Mouse (Mus musculus) liver, embryonic 16.5 days (tissue): ENCODE measurements at regions not wholly inside any gene's neighbourhood (a gene's known extent, or its start where the extent isn't known, plus 50 kb on each side); places are given as distances from the start of the nearest gene placed in this dataset.

ENCODE experiments used
- ATAC-seq: fragments of 200-750 bp; cut with Nextera tagmentation; 2 replicates; pipeline ENCODE4 v1.8.0; 2017; ENCODE audit warnings: low read depth, mild to moderate bottlenecking, moderate number of reproducible peaks, moderate library complexity
- H3K27ac ChIP-seq: fragments of 300-500 bp; sonication (generic); 2 replicates; pipeline ENCODE4 v1.5.1; 2014; ENCODE audit warnings: mild to moderate bottlenecking, low read length
- H3K27me3 ChIP-seq: fragments of 300-500 bp; sonication (generic); 2 replicates; pipeline ENCODE4 v1.6.1; 2014; ENCODE audit warnings: low read depth, low read length, mixed read lengths; ENCODE audit not compliant: control insufficient read depth, insufficient read depth
- H3K36me3 ChIP-seq: fragments of 300-500 bp; sonication (generic); 2 replicates; pipeline ENCODE4 v1.6.1; 2014; ENCODE audit warnings: mild to moderate bottlenecking; ENCODE audit not compliant: control insufficient read depth, insufficient read depth
- H3K4me1 ChIP-seq: fragments of 300-500 bp; sonication (generic); 2 replicates; pipeline ENCODE4 v1.6.1; 2014; ENCODE audit warnings: low read depth, low read length, mixed read lengths; ENCODE audit not compliant: control insufficient read depth
- H3K4me2 ChIP-seq: fragments of 300-500 bp; sonication (generic); 2 replicates; pipeline ENCODE4 v1.6.1; 2014; ENCODE audit warnings: low read depth, low read length, mixed read lengths
- H3K4me3 ChIP-seq: fragments of 300-500 bp; sonication (generic); 2 replicates; pipeline ENCODE4 v1.5.1; 2014; ENCODE audit warnings: low read depth, mild to moderate bottlenecking, low read length
- H3K9ac ChIP-seq: fragments of 300-500 bp; sonication (generic); 2 replicates; pipeline ENCODE4 v1.6.1; 2014; ENCODE audit warnings: low read depth, low read length
- H3K9me3 ChIP-seq: fragments of 300-500 bp; sonication (generic); replicated peaks from 2 replicates; pipeline ENCODE4 v1.6.1; 2016; ENCODE audit warnings: low read length; ENCODE audit not compliant: control insufficient read depth
- WGBS: fragments of 180-500 bp; shearing (Covaris S2); extraction: QIAGEN DNeasy Blood & Tissue Kit; methylation state at CpG from one replicate; pipeline ENCODE4 v1.1.7; 2014; ENCODE audit not compliant: insufficient replicate concordance; 5-methylcytosine and 5-hydroxymethylcytosine counted together

DNA sequence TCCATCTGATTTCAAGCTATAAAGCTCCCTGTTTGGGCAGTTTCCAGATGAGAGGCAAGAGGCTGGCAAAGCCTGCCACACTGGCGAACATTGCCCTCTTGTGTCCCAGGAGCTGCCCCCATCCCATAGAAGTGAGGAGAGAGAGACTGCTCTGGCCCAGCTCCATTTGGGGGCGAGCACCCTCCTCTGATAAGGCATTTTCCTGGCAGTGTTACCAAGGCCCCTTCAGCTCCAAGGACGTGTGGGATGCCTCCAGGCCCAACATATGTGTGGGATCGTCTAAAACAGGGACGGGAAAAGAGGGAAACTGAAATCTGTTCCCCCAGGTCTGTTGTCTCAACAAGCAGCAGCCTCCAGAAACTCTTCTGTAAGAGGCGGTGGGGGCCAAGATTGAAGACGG lies 88.0 kb upstream of the Csf3r start:
- no peak for ATAC-seq
- H3K36me3 ChIP-seq = no peaks in the 10 kb centered on the region

DNA sequence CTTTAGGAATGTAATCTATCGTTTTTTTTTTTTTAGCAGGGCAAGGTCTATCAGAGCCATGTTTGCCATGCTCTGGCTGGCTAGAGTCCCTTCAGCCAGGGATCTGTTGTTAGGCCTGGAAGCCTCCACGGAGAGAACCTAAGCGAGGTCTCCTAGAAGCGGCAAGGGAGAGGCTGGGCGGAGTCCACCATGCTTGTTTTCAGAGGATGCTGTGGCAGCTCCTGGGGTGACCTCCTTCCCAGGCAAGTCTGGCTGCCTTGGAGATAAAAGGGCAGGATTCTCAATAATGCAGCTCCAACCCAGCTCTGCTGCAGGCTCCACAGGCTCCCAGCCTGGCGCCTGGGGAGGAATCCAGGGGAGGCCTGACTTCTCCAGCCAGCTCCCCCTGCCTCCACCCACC lies 86.2 kb upstream of the Csf3r start:
- Histone ChIP-seq H3K4me1 (no peaks in the 10 kb centered on the region), H3K4me3 (no peak overlapping the region), H3K36me3 (no peaks in the 10 kb centered on the region), H3K27me3 (no peaks in the 10 kb centered on the region), H3K27ac (no peak overlapping the region), H3K9ac (no peak overlapping the region), H3K4me2 (no peak overlapping the region), H3K9me3 (no peaks in the 10 kb centered on the region)
- ATAC-seq = no peak
- WGBS = 39% methylated on average over 6 of the region's 6 CpGs

More for the DNA sequence above, 88.0 kb upstream of the Csf3r start:
- Histone ChIP-seq H3K4me1 (no peaks in the 10 kb centered on the region), H3K4me3 (no peak overlapping the region), H3K27ac (no peak overlapping the region), H3K27me3 (no peaks in the 10 kb centered on the region), H3K4me2 (no peak overlapping the region), H3K9ac (no peak overlapping the region), H3K9me3 (no peaks in the 10 kb centered on the region)
- 50% methylated on average over 7 of the region's 7 CpGs for WGBS

DNA sequence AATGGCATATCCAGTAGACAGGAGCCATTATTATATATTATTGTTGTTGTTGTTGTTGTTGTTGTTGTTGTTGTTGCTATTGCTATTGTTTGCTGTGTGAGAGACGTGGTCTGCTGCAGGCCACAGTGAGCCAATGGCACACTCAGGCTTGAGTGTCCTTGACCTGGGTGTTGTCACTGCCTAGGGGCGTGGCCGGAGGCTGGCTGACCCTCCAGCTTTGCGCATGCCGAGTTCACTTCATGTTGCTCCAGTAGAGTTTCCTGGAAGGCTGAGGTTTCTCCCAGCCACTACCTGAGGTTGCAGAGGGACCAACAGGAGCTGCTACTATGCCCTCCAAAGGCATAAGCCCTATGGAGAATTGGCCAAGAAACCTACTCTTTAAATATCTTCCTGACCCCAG lies 83.1 kb upstream of the Csf3r start:
- Histone ChIP-seq H3K36me3 (no peaks in the 10 kb centered on the region), H3K4me2 (no peak overlapping the region), H3K27me3 (no peaks in the 10 kb centered on the region), H3K4me3 (no peak overlapping the region), H3K9me3 (no peaks in the 10 kb centered on the region), H3K4me1 (no peaks in the 10 kb centered on the region), H3K27ac (no peak overlapping the region), H3K9ac (no peak overlapping the region)
- 41% methylated on average over 5 of the region's 5 CpGs for WGBS
- ATAC-seq = no peak

- Histone ChIP-seq H3K4me2 (no peak overlapping the region), H3K36me3 (no peaks in the 10 kb centered on the region), H3K9ac (no peak overlapping the region), H3K27ac (no peak overlapping the region), H3K9me3 (no peaks in the 10 kb centered on the region), H3K4me3 (no peak overlapping the region), H3K27me3 (no peaks in the 10 kb centered on the region), H3K4me1 (no peaks in the 10 kb centered on the region)
- WGBS = 48% methylated on average over 3 of the region's 3 CpGs
- ATAC-seq = no peak
These were observed 82.4 kb upstream of the Csf3r start for GRCm38 (mm10) chr4:125941916-125942315.

- Histone ChIP-seq H3K4me1 (no peaks in the 10 kb centered on the region), H3K4me2 (no peak overlapping the region), H3K27me3 (no peaks in the 10 kb centered on the region), H3K27ac (no peak overlapping the region), H3K9ac (no peak overlapping the region), H3K9me3 (no peaks in the 10 kb centered on the region), H3K4me3 (no peak overlapping the region), H3K36me3 (no peaks in the 10 kb centered on the region)
- 46% methylated on average over 2 of the region's 2 CpGs for WGBS
- ATAC-seq = no peak
These were observed 79.3 kb upstream of the Csf3r start for GRCm38 (mm10) chr4:125945062-125945461.

DNA sequence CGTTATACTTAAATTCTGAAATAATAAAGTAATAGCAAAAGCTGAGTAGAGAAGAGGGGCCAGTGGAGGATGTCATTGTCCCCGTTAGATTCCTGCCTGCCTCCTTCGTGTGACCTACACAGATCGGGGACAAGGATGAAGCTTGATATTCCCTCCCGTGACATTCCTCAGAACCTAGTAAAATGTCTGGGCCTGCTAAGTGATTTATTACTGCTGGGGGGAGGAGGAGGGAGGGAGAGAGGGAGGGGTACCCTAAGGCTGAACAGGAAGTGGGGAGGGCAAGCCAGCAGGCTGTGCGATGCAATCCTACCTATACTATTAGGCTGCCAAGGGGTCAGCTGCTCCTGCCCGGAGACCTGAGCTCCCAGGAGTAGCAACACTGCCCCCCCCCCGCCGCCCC lies 64.9 kb upstream of the Csf3r start:
- no peaks in the 10 kb centered on the region for H3K36me3 ChIP-seq
- no peak overlapping the region for H3K9ac ChIP-seq
- WGBS = 42% methylated on average over 9 of the region's 9 CpGs
- no peak for ATAC-seq
- H3K27ac ChIP-seq = no peak overlapping the region
- H3K4me2 ChIP-seq = no peak overlapping the region
- H3K27me3 ChIP-seq = no peaks in the 10 kb centered on the region
- H3K4me1 ChIP-seq = no peaks in the 10 kb centered on the region
- H3K4me3 ChIP-seq = no peak overlapping the region
- no peaks in the 10 kb centered on the region for H3K9me3 ChIP-seq

DNA sequence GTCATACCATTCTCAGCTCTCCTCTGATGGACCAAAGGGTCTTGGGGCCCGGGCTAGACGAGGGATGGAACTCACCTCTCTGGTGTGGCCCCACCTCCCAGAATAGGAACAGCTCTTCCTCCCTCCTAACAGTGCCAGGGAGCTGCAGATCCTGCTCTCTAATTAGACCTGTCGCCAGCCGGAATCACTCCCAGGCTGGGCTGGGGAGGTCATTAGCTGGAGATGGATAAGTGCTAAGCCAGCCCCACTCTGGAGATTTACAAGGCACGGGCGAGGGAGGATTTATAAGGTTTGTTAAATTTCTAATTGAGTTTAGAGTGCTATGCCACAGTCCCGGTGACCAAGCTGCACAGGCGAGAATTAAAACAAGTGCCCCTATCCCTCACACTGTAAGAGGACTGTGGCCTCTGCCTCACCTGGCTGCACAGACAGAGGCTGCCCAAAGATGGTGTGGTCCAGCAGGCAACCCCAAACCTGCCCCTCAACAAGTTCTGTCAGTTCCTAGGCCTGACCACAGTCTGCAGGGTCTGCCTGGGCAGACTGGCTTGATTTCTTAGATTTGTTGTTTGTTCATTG lies 63.6 kb upstream of the Csf3r start:
- 47% methylated on average over 8 of the region's 8 CpGs for WGBS
- H3K9me3 ChIP-seq = no peaks in the 10 kb centered on the region
- H3K36me3 ChIP-seq = no peaks in the 10 kb centered on the region
- no peak overlapping the region for H3K27ac ChIP-seq
- H3K27me3 ChIP-seq = no peaks in the 10 kb centered on the region
- H3K4me3 ChIP-seq = no peak overlapping the region
- H3K9ac ChIP-seq = no peak overlapping the region
- H3K4me1 ChIP-seq = no peaks in the 10 kb centered on the region
- ATAC-seq = no peak
- H3K4me2 ChIP-seq = no peak overlapping the region

DNA sequence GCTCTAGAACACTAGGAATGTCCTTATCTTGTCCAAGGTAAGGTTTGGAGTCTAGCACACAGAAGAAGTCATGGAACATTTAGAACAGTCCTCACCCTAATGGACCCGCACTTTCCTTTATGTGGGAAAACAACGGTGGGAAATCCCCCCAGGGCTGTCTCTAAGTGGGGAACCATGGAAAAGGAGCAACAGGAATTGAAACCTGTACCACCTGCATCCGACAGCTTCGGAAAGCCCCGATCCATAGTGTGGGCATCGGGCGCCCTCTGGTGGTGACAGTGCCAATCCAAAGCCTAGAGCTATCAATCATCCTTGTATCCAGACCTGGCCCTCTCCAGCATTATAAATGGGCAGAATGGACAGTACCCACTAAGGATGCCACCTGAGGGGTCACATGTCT lies 61.7 kb upstream of the Csf3r start:
- Histone ChIP-seq H3K27me3 (no peaks in the 10 kb centered on the region), H3K9me3 (no peaks in the 10 kb centered on the region), H3K27ac (no peak overlapping the region), H3K36me3 (no peaks in the 10 kb centered on the region), H3K4me2 (no peak overlapping the region), H3K4me3 (no peak overlapping the region), H3K9ac (no peak overlapping the region), H3K4me1 (no peaks in the 10 kb centered on the region)
- 8% methylated on average over 7 of the region's 7 CpGs for WGBS
- no peak for ATAC-seq
